Mouse (Mus musculus): ENCODE data around the gene Cdc42ep2.

GRCm38 (mm10) chr19:5910221-5910620 lies 14.4 kb downstream of the Cdc42ep2 start:
- TF ChIP-seq CTCF (IDR thresholded peaks at IDR 0.05; ENCODE audit: insufficient read depth, low read depth, low read length): no peak
- TF ChIP-seq POLR2A (IDR thresholded peaks at IDR 0.05; ENCODE audit: insufficient read depth, low read depth, low read length): no peak
